Mouse (Mus musculus): Measurements from ENCODE around the gene Rsph9.
A peak's percentile ranks its signal among the peaks of the same experiment; 100 is the strongest.

The Rsph9 gene

GRCm38 (mm10) chr17:46139872-46140271 lies 4.1 kb downstream of the Rsph9 start:
- DNase-seq (ENCODE audit: low spot score in 2 of 2), result no peak

- no peak for DNase-seq (ENCODE audit: low spot score in 2 of 2)
Measured at GRCm38 (mm10) chr17:46138563-46139236, 5.3 kb downstream of the Rsph9 start.

- no peak for DNase-seq (ENCODE audit: low spot score in 2 of 2)
Measured at GRCm38 (mm10) chr17:46132862-46133261, 11.2 kb downstream of the Rsph9 start.

GRCm38 (mm10) chr17:46132058-46132718 lies 11.8 kb downstream of the Rsph9 start:
- peak in 1 of 2 experiments; percentile 65 for DNase-seq (ENCODE audit: low spot score in 2 of 2)

DNA sequence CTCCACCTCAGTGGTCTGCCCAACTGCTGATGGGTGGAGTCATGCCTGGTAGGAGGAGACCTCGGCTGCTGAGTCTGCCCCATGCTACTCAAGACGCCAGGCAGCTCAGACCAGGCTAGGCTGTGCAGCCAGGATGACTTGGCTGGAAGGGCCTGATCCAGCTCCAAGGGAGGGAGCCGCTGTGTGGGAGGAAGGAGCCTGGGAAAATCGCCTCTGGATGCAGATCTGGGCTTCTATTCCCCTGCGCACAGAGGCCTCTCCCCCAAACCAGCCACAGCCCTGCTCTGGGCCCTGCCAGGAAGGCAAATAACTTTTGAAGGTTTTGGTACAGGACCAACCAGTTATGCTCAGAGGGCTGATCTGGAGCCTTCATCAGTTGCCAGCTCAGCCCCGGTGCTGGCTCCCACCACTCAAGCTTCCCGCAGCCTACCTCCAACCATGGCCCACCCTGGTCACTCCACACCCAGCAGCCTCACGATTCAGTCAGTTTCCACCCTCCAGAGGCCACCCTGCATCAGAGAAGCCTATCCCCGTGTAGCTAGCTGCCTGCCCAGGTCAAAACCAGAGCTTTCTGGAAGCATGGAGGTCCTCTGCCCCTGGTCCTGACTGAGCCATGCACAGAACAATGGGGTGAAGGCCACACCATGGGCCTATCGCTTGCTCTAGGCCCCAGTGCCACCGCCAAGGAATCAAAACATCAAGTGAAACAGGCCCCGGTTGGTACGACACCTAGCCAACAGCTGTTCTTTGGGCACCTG lies 14.1 kb downstream of the Rsph9 start:
- no peak for DNase-seq (ENCODE audit: low spot score in 2 of 2)

DNA sequence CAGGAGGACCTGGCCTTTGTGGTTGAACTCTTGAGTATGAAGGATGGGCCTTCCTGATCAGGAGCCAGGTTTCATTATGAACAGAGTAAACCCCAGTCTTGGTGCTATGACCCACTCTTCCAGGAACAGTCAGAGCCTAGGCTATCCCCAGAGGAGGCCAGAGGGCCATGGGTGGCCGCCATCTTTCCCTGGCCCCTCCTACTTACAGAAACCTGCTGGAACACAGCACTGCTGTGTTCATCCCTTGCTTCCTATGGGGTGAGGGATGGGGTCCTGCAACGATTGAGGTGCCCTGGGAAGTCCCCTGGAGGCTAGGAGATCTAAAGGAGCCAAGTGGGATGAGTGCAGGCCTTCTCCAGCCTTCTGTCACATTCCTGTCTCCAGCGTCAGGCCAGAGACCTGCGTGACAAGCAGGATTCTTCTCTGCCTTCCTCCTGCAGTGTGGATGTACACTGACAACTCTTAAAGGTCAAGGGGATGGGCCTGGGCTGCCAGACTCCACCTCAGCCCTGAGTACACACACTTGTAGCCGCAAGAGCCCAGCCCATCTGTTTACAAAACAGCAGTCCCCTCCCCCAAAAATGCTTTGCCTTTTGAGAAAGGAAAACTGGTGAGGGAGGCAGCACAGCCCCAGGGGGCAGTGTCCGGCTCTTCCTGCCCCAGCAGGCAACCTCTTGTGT lies 16.1 kb downstream of the Rsph9 start:
- no peak for DNase-seq (ENCODE audit: low spot score in 2 of 2)

DNA sequence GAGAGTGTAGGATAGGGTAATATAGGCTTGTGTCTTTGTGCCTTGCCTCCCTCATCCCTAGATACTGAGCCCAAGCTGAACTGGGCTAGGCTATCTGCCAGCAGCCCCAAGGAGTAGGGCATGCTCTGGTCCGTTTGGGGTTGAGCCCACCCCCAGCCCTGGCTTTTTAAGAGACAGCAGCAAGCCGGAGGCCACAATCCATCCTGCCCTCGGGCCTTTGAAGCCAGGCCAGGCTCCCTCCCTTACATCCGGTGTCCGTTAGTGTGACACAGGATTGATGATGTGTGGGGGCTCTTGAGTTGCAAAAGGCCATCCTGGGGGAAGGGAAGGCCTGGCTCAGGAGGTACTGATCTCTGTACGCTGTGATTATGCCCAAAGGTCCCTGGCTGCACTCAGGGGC lies 17.4 kb downstream of the Rsph9 start:
- DNase-seq (ENCODE audit: low spot score in 2 of 2), result no peak

DNA sequence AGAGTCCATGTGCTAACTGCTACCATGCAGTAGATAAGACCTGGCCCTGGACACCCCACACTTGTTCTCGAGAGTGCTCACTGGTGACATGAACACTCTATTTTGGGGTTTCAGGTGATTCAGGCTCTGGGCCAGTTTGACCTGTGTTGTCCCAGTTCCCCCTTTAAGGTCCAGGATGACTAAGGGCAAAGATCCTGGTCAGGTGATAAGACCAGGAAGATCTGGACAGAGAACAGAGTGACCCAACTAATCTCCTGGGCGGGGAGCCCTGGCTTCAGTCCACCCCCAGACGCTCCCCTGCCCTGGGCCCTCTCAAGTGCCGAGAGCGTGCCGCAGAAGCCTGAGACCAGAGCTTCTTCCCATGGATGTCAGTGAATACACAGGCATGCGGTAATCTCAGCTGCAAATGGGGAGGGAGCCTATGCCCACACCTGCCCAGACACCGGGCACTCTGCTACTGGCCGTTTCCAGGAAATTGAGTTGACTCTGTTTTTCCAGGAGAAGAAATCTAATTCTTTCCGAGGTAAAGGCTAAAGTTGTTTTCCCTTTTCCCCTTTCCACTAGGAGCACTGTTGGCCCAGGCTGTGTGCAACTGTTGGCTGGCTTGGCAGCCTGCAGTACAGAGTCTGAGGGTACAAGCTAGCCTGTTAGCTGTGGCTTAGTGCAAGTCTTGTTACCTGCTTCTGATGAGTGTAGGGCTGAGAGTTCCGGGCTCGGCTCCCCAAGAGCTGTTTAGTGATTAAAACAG lies 19.9 kb downstream of the Rsph9 start:
- no peak for DNase-seq (ENCODE audit: low spot score in 2 of 2)

DNA sequence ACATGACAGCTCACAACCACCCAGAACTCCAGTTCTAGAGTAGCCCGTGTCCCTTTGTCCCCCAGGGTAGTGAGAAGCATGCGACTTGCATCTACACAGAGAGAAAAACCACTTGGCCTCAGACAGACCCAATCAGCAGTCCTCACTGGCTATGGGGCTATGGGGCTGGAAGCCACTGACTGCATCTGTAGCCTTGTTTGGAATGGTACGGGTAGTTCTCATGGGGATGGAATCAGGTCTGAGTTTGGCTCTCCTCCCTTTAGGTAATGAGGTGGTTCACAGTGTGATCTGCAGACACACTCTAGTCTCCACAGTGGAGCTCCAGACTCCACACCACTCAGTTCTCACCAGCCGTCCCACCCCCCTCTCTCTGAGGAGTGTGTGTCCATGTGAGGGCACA lies 20.7 kb downstream of the Rsph9 start:
- no peak for DNase-seq (ENCODE audit: low spot score in 2 of 2)

GRCm38 (mm10) chr17:46122791-46123190 lies 21.2 kb downstream of the Rsph9 start:
- no peak for DNase-seq (ENCODE audit: low spot score in 2 of 2)

- no peak for DNase-seq (ENCODE audit: low spot score in 2 of 2)
Measured at GRCm38 (mm10) chr17:46119641-46120040, 24.4 kb downstream of the Rsph9 start.

DNA sequence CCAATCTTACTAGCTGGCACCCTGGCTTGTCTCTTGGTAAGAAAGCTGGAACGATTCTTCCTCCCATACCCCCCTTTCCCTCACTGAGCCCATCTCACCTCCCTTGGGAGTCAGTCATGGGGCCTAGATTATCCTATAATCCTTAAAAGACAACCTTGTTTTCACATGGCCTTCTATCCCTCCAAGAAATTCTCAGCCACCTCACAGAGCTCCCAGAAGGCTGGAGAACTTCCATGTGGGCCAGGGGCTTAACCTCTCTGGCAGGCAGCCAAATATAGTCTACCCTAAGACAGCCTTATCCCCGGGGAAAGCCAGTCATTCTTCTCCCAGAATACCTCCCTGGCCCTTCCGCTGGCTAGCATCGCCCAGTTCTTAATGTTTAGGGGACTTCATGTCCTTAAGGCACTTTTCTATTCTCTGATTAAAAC lies 25.6 kb downstream of the Rsph9 start:
- DNase-seq (ENCODE audit: low spot score in 2 of 2), result no peak

DNA sequence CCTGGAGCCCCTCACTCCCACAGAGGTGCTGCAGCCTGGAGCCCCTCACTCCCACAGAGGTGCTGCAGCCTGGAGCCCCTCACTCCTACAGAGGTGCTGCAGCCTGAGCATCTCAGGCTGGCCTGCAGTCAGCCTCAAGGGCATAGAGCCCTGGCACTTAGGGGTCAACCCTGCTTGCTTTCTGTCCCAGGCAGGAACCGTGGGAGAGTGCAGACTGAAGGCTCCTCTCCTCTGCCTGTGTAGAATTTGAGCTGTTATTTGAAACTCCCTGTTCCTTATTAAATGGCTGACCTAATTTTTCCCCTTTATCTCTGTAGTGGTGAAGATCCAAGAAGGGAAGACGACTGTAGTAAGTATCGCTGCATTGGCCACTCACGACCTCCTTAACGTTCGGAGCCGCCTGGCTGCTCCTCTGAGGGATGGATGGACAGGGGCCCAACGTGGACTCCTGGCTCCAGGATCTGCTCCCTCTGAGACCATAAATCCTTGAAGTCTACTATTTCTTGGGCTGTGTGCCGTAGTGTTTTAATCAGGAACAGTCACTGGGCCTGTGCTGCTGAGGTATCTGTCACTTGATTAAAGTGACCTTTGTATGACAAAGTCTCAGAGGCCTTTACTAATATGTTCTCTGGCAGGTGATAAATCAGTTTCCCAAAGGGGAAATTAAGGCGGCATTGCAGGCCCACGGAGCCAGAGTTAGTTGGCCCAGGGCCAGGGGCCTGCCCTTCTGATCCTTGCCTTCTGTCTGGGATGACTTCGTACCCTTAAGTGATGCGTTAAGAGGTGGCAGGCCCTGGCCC lies 26.2 kb downstream of the Rsph9 start:
- DNase-seq (ENCODE audit: low spot score in 2 of 2), result no peak

- no peak for DNase-seq (ENCODE audit: low spot score in 2 of 2)
Measured at GRCm38 (mm10) chr17:46116881-46117280, 27.1 kb downstream of the Rsph9 start.

DNA sequence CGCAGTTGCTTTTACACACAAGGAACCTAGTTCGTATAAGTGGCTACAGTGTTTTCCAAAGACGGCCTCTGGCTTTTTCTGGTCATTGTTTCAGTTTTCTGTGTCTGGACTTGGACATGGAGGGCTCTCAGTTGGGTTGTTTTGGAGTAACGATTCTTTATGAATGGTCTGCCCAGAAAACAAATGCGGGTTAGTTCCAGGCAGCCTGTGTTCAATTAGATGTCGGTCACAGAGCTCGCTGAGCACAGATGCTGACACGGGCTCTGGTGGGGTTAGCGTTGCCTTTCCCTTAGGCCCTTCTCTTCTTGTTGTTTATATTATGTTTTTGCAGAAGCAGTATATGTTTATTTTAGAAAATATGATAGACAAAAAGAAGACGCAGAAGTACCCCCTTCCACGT lies 27.9 kb downstream of the Rsph9 start:
- no peak for DNase-seq (ENCODE audit: low spot score in 2 of 2)

GRCm38 (mm10) chr17:46115489-46115888 lies 28.5 kb downstream of the Rsph9 start:
- DNase-seq (ENCODE audit: low spot score in 2 of 2), result no peak

- peak; percentile 73 to 74 for DNase-seq (ENCODE audit: low spot score in 2 of 2)
Measured at GRCm38 (mm10) chr17:46110402-46111289, 33.4 kb downstream of the Rsph9 start, which contains the start of gene Mrps18a. Mrps18a (plus strand) TSS chr17:46110986.

GRCm38 (mm10) chr17:46108286-46108685 lies 35.7 kb downstream of the Rsph9 start:
- DNase-seq (ENCODE audit: low spot score in 2 of 2), result no peak

DNA sequence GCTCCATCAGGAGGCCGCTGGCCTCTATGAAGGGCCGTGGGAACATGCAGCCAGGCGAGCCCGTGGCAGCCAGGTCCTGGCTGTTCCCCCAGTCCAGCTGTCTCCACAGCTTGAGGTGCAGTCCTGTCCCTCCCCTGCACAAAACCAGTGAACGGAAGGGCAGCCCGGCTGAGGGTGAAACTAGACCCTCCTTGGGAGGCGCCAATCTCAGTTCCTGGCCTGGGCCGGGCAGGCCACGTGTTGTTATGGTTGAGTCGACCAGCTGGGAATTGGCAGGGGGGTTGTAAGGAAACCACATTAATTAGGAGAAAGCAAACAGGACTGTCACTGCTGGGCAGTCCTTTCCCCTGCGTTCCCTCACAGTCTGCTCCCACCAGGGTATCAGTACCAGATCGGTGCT lies 39.5 kb downstream of the Rsph9 start:
- no peak for DNase-seq (ENCODE audit: low spot score in 2 of 2)
